Mouse (Mus musculus) liver, adult 2 months (tissue): Measurements from ENCODE around the gene Atp8b2. TPM values are rescaled to one million over a fixed set of nuclear protein-coding genes. Genes with fewer than 3 reads are reported as not detected.

ENCODE experiments used
- DNase-seq: peaks from one replicate; pipeline ENCODE4 v3.0.0-alpha.2; 2011; ENCODE audit warnings: low read depth, low spot score; ENCODE audit errors: extremely low read depth
- H3K27ac ChIP-seq: fragments of 200-500 bp; replicated peaks from 2 replicates; pipeline ENCODE4 v1.5.1; 2012; ENCODE audit warnings: low read depth, mild to moderate bottlenecking, control low read depth, inconsistent platforms, low read length; ENCODE audit not compliant: insufficient read depth
- H3K27me3 ChIP-seq: fragments of 200-500 bp; 2 replicates; pipeline ENCODE4 v1.6.1; 2012; ENCODE audit warnings: mild to moderate bottlenecking, moderate library complexity, low read length, inconsistent platforms; ENCODE audit not compliant: control insufficient read depth, insufficient read depth
- H3K36me3 ChIP-seq: fragments of 200-500 bp; 2 replicates; pipeline ENCODE4 v1.6.1; 2012; ENCODE audit warnings: low read length, inconsistent platforms; ENCODE audit not compliant: control insufficient read depth, insufficient read depth
- H3K4me1 ChIP-seq: fragments of 200-500 bp; 2 replicates; pipeline ENCODE4 v1.6.1; 2011; ENCODE audit warnings: low read length; ENCODE audit not compliant: control insufficient read depth, insufficient read depth
- H3K4me3 ChIP-seq: fragments of 200-500 bp; 2 replicates; pipeline ENCODE4 v1.5.1; 2011; ENCODE audit warnings: low read depth, mild to moderate bottlenecking, control low read depth, low read length, moderate library complexity; ENCODE audit not compliant: insufficient read depth
- H3K79me2 ChIP-seq: fragments of 200-500 bp; 2 replicates; pipeline ENCODE4 v1.6.1; 2012; ENCODE audit warnings: inconsistent platforms, mild to moderate bottlenecking, low read length, moderate library complexity; ENCODE audit not compliant: control insufficient read depth, insufficient read depth
- H3K9ac ChIP-seq: fragments of 200-500 bp; 2 replicates; pipeline ENCODE4 v1.6.1; 2012; ENCODE audit warnings: low read depth, mild to moderate bottlenecking, control low read depth, inconsistent platforms, low read length
- CTCF ChIP-seq: fragments of 200-500 bp; IDR thresholded peaks from 2 replicates; pipeline ENCODE4 v1.5.1; 2011; ENCODE audit warnings: low read depth, low read length, control low read depth
- POLR2A ChIP-seq: fragments of 200-500 bp; IDR thresholded peaks from 2 replicates; pipeline ENCODE4 v1.6.1; 2011; ENCODE audit warnings: low read length, control low read depth; ENCODE audit not compliant: insufficient read depth; ENCODE audit errors: extremely low read depth
- WGBS: fragments of 180-500 bp; shearing (Covaris S2); methylation state at CpG from one replicate; pipeline ENCODE4 v1.1.7; 2018; 5-methylcytosine and 5-hydroxymethylcytosine counted together
- polyA plus RNA-seq: library from polyadenylated mRNA; depleted of rRNA; stranded (reverse); fragments of >200 nt; gene quantifications from 2 replicates; pipeline ENCODE4 v1.2.3, GENCODE M21; 2012; rRNA removed
- total RNA-seq: library from RNA; depleted of rRNA; stranded (reverse); fragments of >200 nt; gene quantifications from 2 replicates; pipeline ENCODE4 v1.2.3, GENCODE M21; 2014; rRNA removed

Atp8b2 gene
- total and polyA plus RNA-seq, 2 experiments = 2.3 to 4.0 TPM

DNA sequence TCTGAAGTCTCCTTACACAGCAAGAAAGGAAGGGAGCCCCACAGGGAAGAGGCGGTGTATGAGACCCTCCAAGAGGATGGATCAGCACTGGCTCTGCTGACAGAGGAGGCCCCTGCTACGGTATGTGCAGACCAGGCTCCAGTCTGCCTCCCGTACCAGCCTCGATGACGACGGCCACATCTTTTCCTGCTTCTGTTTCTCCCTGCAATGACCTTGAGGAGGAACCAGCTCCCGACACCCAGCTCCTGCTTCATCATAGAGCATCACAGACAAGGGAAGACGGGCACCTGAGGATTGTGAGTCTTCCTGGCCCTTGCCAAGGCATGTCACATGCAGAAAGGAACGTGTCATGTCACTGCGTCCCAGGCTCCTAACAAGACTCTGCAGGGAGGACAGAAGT is 65.3 kb downstream of the Atp8b2 start:
- Histone ChIP-seq H3K79me2 (peaks cover 47% of the 10 kb centered on the region), H3K4me3 (no peak overlapping the region), H3K36me3 (no peaks in the 10 kb centered on the region), H3K27me3 (no peaks in the 10 kb centered on the region), H3K4me1 (peaks cover 48% of the 10 kb centered on the region), H3K9ac (peak overlapping the region; percentile 34; the same call in 1 of the 2 replicates), H3K27ac (peak overlapping the region; percentile 96)
- TF ChIP-seq POLR2A (no peak), CTCF (no peak)
- DNase-seq = no peak
- WGBS = 82% methylated on average over 10 of the region's 10 CpGs

DNA sequence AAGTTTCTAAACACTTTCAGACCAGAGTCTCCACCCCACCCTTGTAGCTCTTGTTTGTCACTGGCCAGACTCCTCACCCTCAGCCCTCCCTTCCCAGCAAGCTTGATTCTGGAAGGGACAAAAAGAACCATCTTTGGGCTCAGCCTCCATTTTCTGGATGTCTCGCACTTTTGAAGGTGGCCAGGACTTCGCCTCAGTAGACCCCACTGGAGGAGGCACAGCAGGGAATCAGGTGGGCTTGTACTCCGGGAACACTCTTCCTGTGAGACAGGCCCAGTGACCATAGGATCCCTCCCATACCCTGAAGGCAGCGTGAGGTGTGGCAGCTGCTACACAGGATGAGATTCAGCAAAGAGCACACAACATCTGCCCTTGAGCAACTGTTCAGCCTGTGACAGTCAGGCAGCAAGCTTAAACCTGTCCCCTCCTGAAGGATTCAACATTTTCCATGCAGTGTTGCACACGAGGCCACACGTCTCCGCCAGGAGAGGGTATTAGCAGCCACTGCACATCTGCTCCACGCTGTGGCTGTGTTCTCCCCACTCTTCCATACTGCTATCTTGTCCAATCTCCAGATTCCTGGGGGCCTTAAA is 66.0 kb downstream of the Atp8b2 start:
- peak overlapping the region; percentile 1; the same call in 1 of the 2 replicates for H3K27ac ChIP-seq
- peaks cover 47% of the 10 kb centered on the region for H3K4me1 ChIP-seq
- H3K4me3 ChIP-seq = no peak overlapping the region
- DNase-seq = no peak
- TF ChIP-seq CTCF (no peak), POLR2A (no peak)
- WGBS = 90% methylated on average over 8 of the region's 8 CpGs
- no peaks in the 10 kb centered on the region for H3K27me3 ChIP-seq
- H3K79me2 ChIP-seq = peaks cover 50% of the 10 kb centered on the region
- no peaks in the 10 kb centered on the region for H3K36me3 ChIP-seq
- H3K9ac ChIP-seq = peak overlapping the region; percentile 2; the same call in 1 of the 2 replicates

DNA sequence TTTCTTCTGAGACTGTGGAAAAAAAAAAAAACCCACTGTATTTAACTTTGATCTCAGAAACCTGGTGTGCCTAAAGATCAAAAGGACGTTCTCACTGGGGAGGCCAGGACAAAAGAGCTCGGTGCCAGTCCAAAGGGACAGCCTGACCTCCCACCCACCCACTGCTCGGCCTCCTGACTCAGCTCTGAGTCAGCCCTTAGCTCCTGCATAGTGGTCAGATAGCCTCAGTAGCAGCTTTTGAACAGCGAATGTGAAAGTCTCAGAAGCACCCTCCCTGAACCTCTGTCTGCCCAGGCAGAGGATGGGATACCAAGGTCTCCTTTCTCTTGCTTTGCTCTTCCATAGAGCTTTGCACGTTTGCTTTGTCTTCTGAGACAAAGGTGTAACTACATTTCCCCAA is 66.7 kb downstream of the Atp8b2 start:
- Histone ChIP-seq H3K27me3 (no peaks in the 10 kb centered on the region), H3K4me1 (peaks cover 41% of the 10 kb centered on the region), H3K27ac (peak overlapping the region; percentile 68), H3K4me3 (no peak overlapping the region), H3K36me3 (no peaks in the 10 kb centered on the region), H3K9ac (peak overlapping the region; percentile 27; the same call in 1 of the 2 replicates), H3K79me2 (peaks cover 50% of the 10 kb centered on the region)
- WGBS = 20% methylated on average over 5 of the region's 5 CpGs
- TF ChIP-seq POLR2A (no peak), CTCF (no peak)
- peak; percentile 75 for DNase-seq

- Histone ChIP-seq H3K9ac (no peak overlapping the region), H3K4me1 (peaks cover 27% of the 10 kb centered on the region), H3K36me3 (peaks cover 3% of the 10 kb centered on the region; the same call in 1 of the 2 replicates), H3K4me3 (no peak overlapping the region), H3K79me2 (peaks cover 31% of the 10 kb centered on the region), H3K27me3 (no peaks in the 10 kb centered on the region), H3K27ac (no peak overlapping the region)
- no peak for DNase-seq
- TF ChIP-seq POLR2A = no peak
- no peak for TF ChIP-seq CTCF
- 81% methylated on average over 5 of the region's 5 CpGs for WGBS
Observed at GRCm38 (mm10) chr3:89892517-89893106, 70.7 kb downstream of the Atp8b2 start.

- Histone ChIP-seq H3K4me3 (no peak overlapping the region), H3K79me2 (peaks cover 24% of the 10 kb centered on the region; the same call in 1 of the 2 replicates), H3K27me3 (no peaks in the 10 kb centered on the region), H3K27ac (no peak overlapping the region), H3K36me3 (peaks cover 8% of the 10 kb centered on the region), H3K4me1 (peaks cover 19% of the 10 kb centered on the region), H3K9ac (no peak overlapping the region)
- no peak for DNase-seq
- no peak for TF ChIP-seq POLR2A
Observed at GRCm38 (mm10) chr3:89891696-89892095, 71.6 kb downstream of the Atp8b2 start.

DNA sequence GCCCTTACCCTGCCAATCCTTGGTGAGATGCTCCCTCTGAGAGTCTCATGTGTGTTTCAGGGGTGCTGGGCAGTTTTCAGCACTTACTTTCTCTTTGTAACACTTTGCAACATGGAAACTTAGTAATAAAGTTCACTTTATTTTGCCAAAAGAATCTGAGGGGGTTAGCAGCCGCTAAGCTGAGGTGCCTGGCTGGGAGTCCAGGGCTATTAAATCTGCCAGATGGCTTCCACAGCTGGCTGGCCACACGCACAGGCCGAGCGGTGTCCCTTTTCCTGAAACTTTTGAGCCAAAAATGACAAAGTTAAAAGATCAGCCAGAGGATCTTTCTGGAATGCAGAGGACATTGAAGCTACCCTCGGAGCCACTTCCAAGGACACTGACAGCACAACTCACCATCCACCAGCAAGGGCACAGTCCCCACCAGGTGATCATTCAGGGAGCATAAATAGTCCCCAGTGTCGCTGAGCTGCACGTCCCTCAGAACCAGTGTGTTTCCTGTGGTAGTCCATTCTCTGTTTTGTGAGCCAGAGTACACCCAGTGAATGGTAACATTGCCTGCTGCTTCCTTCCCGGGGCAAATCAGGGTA is 73.4 kb downstream of the Atp8b2 start:
- H3K27ac ChIP-seq = peak overlapping the region; percentile 64
- peak; percentile 90 for DNase-seq
- peaks cover 13% of the 10 kb centered on the region; the same call in 1 of the 2 replicates for H3K79me2 ChIP-seq
- H3K4me3 ChIP-seq = no peak overlapping the region
- no peaks in the 10 kb centered on the region for H3K27me3 ChIP-seq
- H3K9ac ChIP-seq = peak overlapping the region; percentile 14
- no peak for TF ChIP-seq POLR2A
- no peak for TF ChIP-seq CTCF
- H3K4me1 ChIP-seq = peaks cover 19% of the 10 kb centered on the region
- H3K36me3 ChIP-seq = peaks cover 20% of the 10 kb centered on the region
- WGBS = 15% methylated on average over 8 of the region's 8 CpGs

Other genes starting within 250 kb of the Atp8b2 start
- gene Adar, start 248.5 kb downstream of the Atp8b2 start, total RNA-seq = 10.3 and 12.6 TPM in 2 replicates
- 9.4 and 14.4 TPM in 2 replicates for gene Adar, start 248.5 kb downstream of the Atp8b2 start, polyA plus RNA-seq
- 0.28 and 0.54 TPM in 2 replicates for gene Chrnb2, start 198.9 kb downstream of the Atp8b2 start, total RNA-seq
- gene Chrnb2, start 198.9 kb downstream of the Atp8b2 start, polyA plus RNA-seq = 0.42 and 0.68 TPM in 2 replicates
- 12.5 and 16.6 TPM in 2 replicates for gene Ube2q1, start 189.9 kb downstream of the Atp8b2 start, total RNA-seq
- 9.1 and 10.0 TPM in 2 replicates for gene Ube2q1, start 189.9 kb downstream of the Atp8b2 start, polyA plus RNA-seq
- 2.3 and 2.5 TPM in 2 replicates for gene She, start 132.1 kb downstream of the Atp8b2 start, total RNA-seq
- 0.78 TPM in 2 replicates for gene She, start 132.1 kb downstream of the Atp8b2 start, polyA plus RNA-seq
- gene Il6ra, start 50.3 kb downstream of the Atp8b2 start, total RNA-seq = 15.4 and 19.7 TPM in 2 replicates
- 10.1 and 10.5 TPM in 2 replicates for gene Il6ra, start 50.3 kb downstream of the Atp8b2 start, polyA plus RNA-seq
- gene Hax1, start 35.3 kb upstream of the Atp8b2 start, total RNA-seq = 82.1 and 86.1 TPM in 2 replicates
- 68.6 and 70.2 TPM in 2 replicates for gene Hax1, start 35.3 kb upstream of the Atp8b2 start, polyA plus RNA-seq
- 64.7 and 67.9 TPM in 2 replicates for gene 4933434E20Rik, start 88.1 kb upstream of the Atp8b2 start, total RNA-seq
- gene 4933434E20Rik, start 88.1 kb upstream of the Atp8b2 start, polyA plus RNA-seq = 23.4 and 24.2 TPM in 2 replicates
- gene Ubap2l, start 89.1 kb upstream of the Atp8b2 start, total RNA-seq = 32.6 and 36.5 TPM in 2 replicates
- gene Ubap2l, start 89.1 kb upstream of the Atp8b2 start, polyA plus RNA-seq = 37.7 and 46.3 TPM in 2 replicates
- gene Tpm3, start 109.1 kb upstream of the Atp8b2 start, total RNA-seq = 53.4 and 56.2 TPM in 2 replicates
- 36.4 and 43.0 TPM in 2 replicates for gene Tpm3, start 109.1 kb upstream of the Atp8b2 start, polyA plus RNA-seq
- gene Nup210l, start 140.6 kb upstream of the Atp8b2 start, total RNA-seq = 0.07 and 0.09 TPM in 2 replicates
- gene Nup210l, start 140.6 kb upstream of the Atp8b2 start, polyA plus RNA-seq = 0.01 and 0.02 TPM in 2 replicates